Mouse (Mus musculus): Measurements from ENCODE around the gene Kdm7a. TPM values are rescaled to one million over a fixed set of nuclear protein-coding genes. Genes with fewer than 3 reads are reported as not detected.

The Kdm7a gene
- polyA plus RNA-seq, 1 experiment from 2014 or later = 5.8 TPM

DNA sequence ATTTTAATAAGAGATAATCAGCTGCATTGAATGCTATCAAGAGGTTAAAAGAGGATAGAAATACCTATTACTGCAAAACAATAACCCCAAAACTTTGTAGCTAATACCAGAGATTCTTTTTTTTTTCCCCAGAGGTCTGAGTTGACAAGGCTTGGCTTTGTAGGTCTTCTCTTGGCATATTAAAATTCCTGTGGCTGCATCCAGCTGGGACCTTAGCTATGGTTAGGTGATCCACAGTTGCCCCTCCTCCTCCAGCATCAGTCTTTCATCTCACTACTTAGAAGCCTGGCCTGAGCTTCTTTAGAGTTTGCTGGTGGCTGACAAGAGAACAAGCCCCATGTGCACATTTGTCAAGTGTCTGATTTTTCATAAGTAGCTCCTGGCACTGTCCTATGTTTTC lies 81.9 kb downstream of the Kdm7a start:
- no peaks in the 10 kb centered on the region for H3K4me1 ChIP-seq
- peaks cover 15% of the 10 kb centered on the region for H3K27me3 ChIP-seq
- no peak overlapping the region for H3K27ac ChIP-seq
- H3K9ac ChIP-seq = no peak overlapping the region
- no peak for ATAC-seq (ENCODE audit: insufficient number of reproducible peaks, insufficient read depth, low FRiP score, low TSS enrichment, low read depth)
- H3K4me2 ChIP-seq = no peak overlapping the region
- no peak overlapping the region for H3K4me3 ChIP-seq
- H3K36me3 ChIP-seq = no peaks in the 10 kb centered on the region
- no peaks in the 10 kb centered on the region for H3K9me3 ChIP-seq

DNA sequence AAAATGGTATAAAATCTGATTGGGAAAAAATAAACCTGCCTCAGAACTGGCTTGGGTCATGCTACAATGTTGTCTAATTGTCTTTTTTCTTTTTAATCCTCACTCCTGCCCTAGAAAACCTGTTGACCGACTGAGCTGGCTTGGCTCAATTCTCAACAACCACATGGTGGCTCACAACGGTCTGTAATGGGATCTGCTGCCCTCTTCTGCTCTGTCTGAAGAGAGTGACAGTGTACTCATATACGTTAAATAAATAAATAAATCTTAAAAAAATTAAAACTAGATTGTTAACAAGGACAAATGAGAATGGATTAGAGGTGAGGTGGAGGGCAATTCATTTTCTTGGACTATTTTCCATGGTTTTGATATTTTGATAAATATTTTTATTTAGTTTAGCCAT lies 85.9 kb downstream of the Kdm7a start:
- WGBS = 55% methylated on average over 3 of the region's 3 CpGs
- Histone ChIP-seq H3K4me1 (peaks cover 4% of the 10 kb centered on the region; the same call in 1 of the 2 replicates), H3K27me3 (peaks cover 53% of the 10 kb centered on the region), H3K27ac (no peak overlapping the region), H3K9me3 (peaks cover 5% of the 10 kb centered on the region; the same call in 1 of the 2 replicates), H3K4me2 (no peak overlapping the region), H3K4me3 (no peak overlapping the region), H3K9ac (no peak overlapping the region), H3K36me3 (no peaks in the 10 kb centered on the region)
- no peak for ATAC-seq (ENCODE audit: insufficient number of reproducible peaks, insufficient read depth, low FRiP score, low TSS enrichment, low read depth)

DNA sequence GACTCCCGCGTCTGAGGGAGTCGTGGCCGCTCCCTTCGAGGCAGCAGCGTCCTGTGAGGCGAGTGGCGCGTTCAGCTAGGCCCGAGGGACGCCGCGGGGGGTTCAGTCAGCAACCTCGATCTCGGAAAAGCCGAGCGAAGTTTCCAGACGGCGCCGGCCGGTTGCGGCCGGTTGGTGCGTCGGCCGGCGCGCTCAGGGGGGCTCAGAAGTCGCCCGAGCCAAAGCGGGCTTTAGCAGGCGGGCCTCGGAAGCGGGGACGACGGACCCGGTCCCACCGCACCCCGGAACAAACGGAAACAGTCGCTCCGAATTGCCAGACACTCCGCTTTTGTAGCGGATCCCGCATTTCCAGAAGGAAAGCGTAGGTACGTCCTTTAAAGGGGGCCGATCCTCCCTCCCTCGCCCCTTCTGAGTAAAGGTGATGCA lies 88.1 kb downstream of the Kdm7a start:
- ATAC-seq (ENCODE audit: insufficient number of reproducible peaks, insufficient read depth, low FRiP score, low TSS enrichment, low read depth) = peak; percentile 39; the same call in 1 of the 2 replicates
- peak overlapping the region; percentile 69 for H3K4me3 ChIP-seq
- WGBS = 10% methylated on average over 49 of the region's 49 CpGs

DNA sequence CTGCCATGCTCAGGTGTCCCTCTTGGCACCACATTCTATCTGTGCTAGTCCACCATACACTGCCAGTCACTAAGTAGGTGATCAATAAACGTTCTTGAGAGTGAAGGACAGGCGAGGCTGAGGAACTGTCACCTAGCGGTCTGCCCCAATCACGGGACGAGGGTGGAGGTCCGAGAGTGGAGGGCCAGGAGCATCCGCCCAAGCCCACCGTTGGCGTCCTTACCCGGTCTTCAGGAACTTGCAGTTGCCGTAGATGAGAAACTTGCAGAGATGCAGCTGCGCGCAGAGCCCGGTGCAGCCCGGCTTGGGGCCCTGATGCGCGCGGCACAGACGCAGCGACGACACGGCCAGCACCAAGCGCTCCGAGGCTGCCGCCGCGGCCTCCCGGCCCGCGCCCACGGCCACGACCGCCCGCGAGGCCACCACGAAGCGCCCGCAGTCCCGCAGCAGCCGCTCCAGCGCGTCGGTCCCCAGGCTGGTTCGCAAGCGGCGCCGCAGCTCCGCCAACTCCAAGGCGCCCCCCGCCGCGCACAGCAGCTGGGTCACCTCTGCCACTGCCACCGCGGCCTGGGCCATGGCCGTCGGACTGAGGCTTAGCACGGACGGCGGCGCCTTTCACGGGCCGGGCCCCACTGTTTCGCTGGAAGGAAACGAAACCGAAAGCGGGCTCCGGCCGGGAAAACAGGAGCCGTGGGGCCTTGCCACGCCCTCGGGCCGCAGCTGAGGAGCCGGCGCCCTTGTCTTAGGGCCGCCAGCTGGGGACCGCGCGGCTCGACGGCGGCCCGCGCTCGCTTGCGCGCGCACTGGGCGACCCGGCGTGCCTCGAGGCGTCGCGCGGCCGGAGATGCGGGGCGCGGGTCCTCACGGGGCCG lies 88.8 kb downstream of the Kdm7a start, which contains the start of gene Parp12:
TSS of gene Parp12 (minus strand) at position 766 of the 872 bp plus-strand sequence.
- H3K9ac ChIP-seq = peak within 1 kb of the TSS; percentile 75
- H3K27ac ChIP-seq = 0 out of 2 replicates have a peak within 1 kb of the TSS, but pooled peaks have one; percentile 7
- H3K4me3 ChIP-seq = peak within 1 kb of the TSS; percentile 69
- peak within 1 kb of the TSS; percentile 70 for H3K4me2 ChIP-seq
- ATAC-seq (ENCODE audit: insufficient number of reproducible peaks, insufficient read depth, low FRiP score, low TSS enrichment, low read depth) = peak; percentile 71; the same call in 1 of the 2 replicates
- peaks cover 66% of the 10 kb centered on the region for H3K27me3 ChIP-seq
- H3K9me3 ChIP-seq = peaks cover 5% of the 10 kb centered on the region; the same call in 1 of the 2 replicates
- peaks cover 4% of the 10 kb centered on the region; the same call in 1 of the 2 replicates for H3K4me1 ChIP-seq
- no peaks in the 10 kb centered on the region for H3K36me3 ChIP-seq
- 2% methylated on average over 101 of the region's 101 CpGs for WGBS

More for the DNA sequence above, 88.1 kb downstream of the Kdm7a start:
- Histone ChIP-seq H3K4me2 (peak overlapping the region; percentile 70), H3K27ac (no peak overlapping the region), H3K9me3 (peaks cover 5% of the 10 kb centered on the region; the same call in 1 of the 2 replicates), H3K27me3 (peaks cover 66% of the 10 kb centered on the region), H3K9ac (peak overlapping the region; percentile 75), H3K4me1 (peaks cover 4% of the 10 kb centered on the region; the same call in 1 of the 2 replicates), H3K36me3 (no peaks in the 10 kb centered on the region)

DNA sequence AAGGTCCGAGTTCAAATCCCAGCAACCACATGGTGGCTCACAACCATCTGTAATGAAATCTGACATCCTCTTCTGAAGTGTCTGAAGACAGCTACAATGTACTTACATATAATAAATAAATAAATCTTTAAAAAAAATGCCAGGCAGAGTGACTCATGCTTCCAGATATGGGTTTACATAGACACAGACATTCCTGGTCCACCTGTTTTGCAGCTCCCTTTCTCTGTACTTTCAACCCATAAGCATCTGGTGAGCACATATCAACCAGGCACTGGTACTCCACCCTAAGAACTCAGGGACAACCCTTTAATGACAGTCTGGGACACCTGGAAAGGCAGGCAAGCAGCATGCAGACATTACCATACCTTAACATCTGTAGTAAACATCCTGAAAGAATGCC lies 91.2 kb downstream of the Kdm7a start:
- H3K27me3 ChIP-seq = peaks cover 58% of the 10 kb centered on the region
- no peak overlapping the region for H3K4me3 ChIP-seq
- no peak overlapping the region for H3K9ac ChIP-seq
- no peak for ATAC-seq (ENCODE audit: insufficient number of reproducible peaks, insufficient read depth, low FRiP score, low TSS enrichment, low read depth)
- H3K9me3 ChIP-seq = peaks cover 5% of the 10 kb centered on the region; the same call in 1 of the 2 replicates
- H3K4me2 ChIP-seq = no peak overlapping the region
- H3K36me3 ChIP-seq = no peaks in the 10 kb centered on the region
- WGBS = 76% methylated on average over 1 of the region's 1 CpGs
- H3K27ac ChIP-seq = no peak overlapping the region
- H3K4me1 ChIP-seq = peaks cover 4% of the 10 kb centered on the region; the same call in 1 of the 2 replicates

DNA sequence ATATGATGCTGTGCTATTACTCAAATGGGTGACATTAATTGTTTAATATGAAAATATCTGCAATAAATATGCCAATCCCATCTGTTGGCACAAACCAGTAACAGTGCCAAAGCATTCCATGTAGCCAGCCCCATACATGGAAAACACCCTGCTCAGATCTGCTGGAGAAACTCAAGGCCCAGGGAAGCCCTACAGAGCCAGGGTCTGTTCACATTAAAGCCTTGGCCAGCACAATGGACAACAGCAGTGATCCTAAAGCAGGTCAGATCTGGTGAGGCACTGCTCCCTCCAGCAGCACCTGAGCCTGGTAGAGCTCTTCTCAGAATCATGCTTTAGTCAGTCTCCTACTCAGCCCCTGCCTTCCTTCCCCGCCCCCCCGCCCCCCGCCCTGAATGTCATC lies 93.4 kb downstream of the Kdm7a start:
- no peak overlapping the region for H3K9ac ChIP-seq
- no peak for ATAC-seq (ENCODE audit: insufficient number of reproducible peaks, insufficient read depth, low FRiP score, low TSS enrichment, low read depth)

DNA sequence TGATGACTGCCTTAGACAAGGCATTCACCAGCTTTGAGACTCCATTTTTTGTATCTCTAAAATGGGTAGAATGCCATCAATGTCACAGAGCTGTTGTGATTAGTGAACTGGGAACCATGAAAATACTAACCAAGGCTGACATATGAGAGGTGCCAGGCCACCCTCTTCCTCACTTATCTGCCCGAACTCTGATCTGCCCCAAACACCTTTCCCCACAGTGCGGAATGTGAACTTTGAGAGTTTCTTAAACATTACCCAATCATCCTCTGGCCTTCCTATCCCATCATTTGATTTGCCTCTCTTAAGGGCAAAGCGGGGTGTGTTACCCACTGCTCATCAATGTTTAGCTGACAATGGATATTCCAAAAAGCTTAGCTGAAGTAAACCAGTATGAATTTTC lies 93.9 kb downstream of the Kdm7a start:
- H3K27ac ChIP-seq = no peak overlapping the region
- H3K36me3 ChIP-seq = no peaks in the 10 kb centered on the region
- H3K27me3 ChIP-seq = peaks cover 34% of the 10 kb centered on the region
- ATAC-seq (ENCODE audit: insufficient number of reproducible peaks, insufficient read depth, low FRiP score, low TSS enrichment, low read depth) = no peak
- H3K4me2 ChIP-seq = no peak overlapping the region
- H3K4me3 ChIP-seq = no peak overlapping the region
- no peaks in the 10 kb centered on the region for H3K9me3 ChIP-seq
- H3K4me1 ChIP-seq = peaks cover 4% of the 10 kb centered on the region; the same call in 1 of the 2 replicates
- H3K9ac ChIP-seq = no peak overlapping the region
- 90% methylated on average over 3 of the region's 3 CpGs for WGBS

More for the DNA sequence above, 93.4 kb downstream of the Kdm7a start:
- Histone ChIP-seq H3K9me3 (no peaks in the 10 kb centered on the region), H3K27me3 (peaks cover 37% of the 10 kb centered on the region), H3K36me3 (no peaks in the 10 kb centered on the region), H3K4me1 (peaks cover 4% of the 10 kb centered on the region; the same call in 1 of the 2 replicates), H3K4me3 (no peak overlapping the region), H3K27ac (no peak overlapping the region), H3K4me2 (no peak overlapping the region)
- 80% methylated on average over 3 of the region's 3 CpGs for WGBS

DNA sequence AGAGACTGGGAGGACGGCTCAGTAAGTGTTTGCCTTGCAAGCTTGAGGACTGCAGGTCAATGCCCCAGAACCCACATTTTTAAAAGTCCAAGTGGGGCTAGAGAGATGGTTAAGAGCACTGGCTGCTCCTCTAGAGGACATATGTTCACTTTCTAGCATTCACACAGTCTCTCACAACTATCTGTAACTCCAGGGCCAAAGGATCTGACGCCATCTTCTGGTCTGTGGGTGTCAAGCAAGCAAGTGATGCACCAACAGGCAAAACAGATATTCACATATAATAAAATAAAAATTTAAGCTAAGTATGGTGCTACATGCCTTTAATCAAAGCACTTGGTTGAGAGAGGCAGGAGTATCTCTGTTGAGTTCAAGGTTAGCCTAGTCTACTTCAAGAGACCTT lies 99.8 kb downstream of the Kdm7a start:
- Histone ChIP-seq H3K27ac (no peak overlapping the region), H3K4me3 (no peak overlapping the region), H3K27me3 (no peaks in the 10 kb centered on the region), H3K4me2 (no peak overlapping the region), H3K36me3 (no peaks in the 10 kb centered on the region), H3K4me1 (no peaks in the 10 kb centered on the region), H3K9me3 (no peaks in the 10 kb centered on the region), H3K9ac (no peak overlapping the region)
- ATAC-seq (ENCODE audit: insufficient number of reproducible peaks, insufficient read depth, low FRiP score, low TSS enrichment, low read depth) = no peak
- WGBS = 65% methylated on average over 2 of the region's 2 CpGs

DNA sequence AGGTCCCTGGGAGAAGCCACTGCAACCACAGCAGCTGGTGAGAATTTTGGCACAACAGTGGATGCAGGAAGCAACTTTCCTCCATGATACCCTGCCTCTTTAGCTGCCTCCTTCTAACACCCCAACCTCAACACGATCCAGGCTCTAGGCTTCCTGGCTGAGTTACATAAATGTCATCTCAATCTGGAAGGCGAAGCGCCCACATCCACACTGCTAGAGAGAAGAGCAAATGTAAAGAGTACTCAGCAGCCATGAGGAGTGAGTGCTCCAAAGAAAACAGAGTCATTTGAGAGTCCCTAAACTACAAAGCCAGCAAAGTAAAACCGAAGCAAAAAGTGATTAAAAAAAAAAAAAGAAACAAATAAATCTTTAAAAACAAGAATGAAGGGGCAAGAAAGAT lies 102.0 kb downstream of the Kdm7a start:
- H3K9ac ChIP-seq = no peak overlapping the region
- H3K4me1 ChIP-seq = no peaks in the 10 kb centered on the region
- no peaks in the 10 kb centered on the region for H3K9me3 ChIP-seq
- no peak overlapping the region for H3K4me2 ChIP-seq
- H3K27me3 ChIP-seq = no peaks in the 10 kb centered on the region
- ATAC-seq (ENCODE audit: insufficient number of reproducible peaks, insufficient read depth, low FRiP score, low TSS enrichment, low read depth) = no peak
- WGBS = 84% methylated on average over 4 of the region's 4 CpGs
- H3K4me3 ChIP-seq = no peak overlapping the region
- no peak overlapping the region for H3K27ac ChIP-seq
- no peaks in the 10 kb centered on the region for H3K36me3 ChIP-seq

Other genes with a start within 250 kb of the Kdm7a start
- gene Parp12, start 88.4 kb downstream of the Kdm7a start, polyA plus RNA-seq (2015; fragmentation: Nextera tagmentation; extraction: Ambion mirVana) = 7.0 and 8.5 TPM in 2 replicates
- 51.3 and 59.1 TPM in 2 replicates for gene Slc37a3, start 170.9 kb upstream of the Kdm7a start, polyA plus RNA-seq (2015; fragmentation: Nextera tagmentation; extraction: Ambion mirVana)
- 0.61 and 0.77 TPM in 2 replicates for gene Rab19, start 174.4 kb upstream of the Kdm7a start, polyA plus RNA-seq (2015; fragmentation: Nextera tagmentation; extraction: Ambion mirVana)
- gene Mkrn1, start 213.7 kb upstream of the Kdm7a start, polyA plus RNA-seq (2015; fragmentation: Nextera tagmentation; extraction: Ambion mirVana) = 51.6 and 61.0 TPM in 2 replicates